Mouse (Mus musculus): ENCODE measurements around the gene Gm10644. TPM values are rescaled to one million over a fixed set of nuclear protein-coding genes. Genes with fewer than 3 reads are reported as not detected.
A peak's percentile ranks its signal among the peaks of the same experiment; 100 is the strongest.

Gm10644 gene
- polyA plus RNA-seq, 1 experiment from 2014 or later: 1.1 TPM

- Histone ChIP-seq H3K9me3 (no peaks in the 10 kb centered on the region), H3K4me3 (no peak overlapping the region), H3K36me3 (peaks cover 57% of the 10 kb centered on the region), H3K4me1 (replicated peaks) (no peaks in the 10 kb centered on the region), H3K9ac (no peak overlapping the region), H3K27me3 (no peaks in the 10 kb centered on the region), H3K4me2 (no peak overlapping the region), H3K27ac (replicated peaks) (no peak overlapping the region)
- no peak; the same call in 1 of the 2 replicates for ATAC-seq (ENCODE audit: low FRiP score, low read depth)
- WGBS: 74% methylated on average over 3 of the region's 3 CpGs
These were observed 33.4 kb downstream of the Gm10644 start for GRCm38 (mm10) chr8:83921558-83921957.

GRCm38 (mm10) chr8:83917566-83917965 lies 37.4 kb downstream of the Gm10644 start:
- no peak for ATAC-seq (ENCODE audit: low FRiP score, low read depth)
- H3K4me1 ChIP-seq (replicated peaks): peaks cover 17% of the 10 kb centered on the region
- WGBS: 74% methylated on average over 6 of the region's 6 CpGs
- H3K9me3 ChIP-seq: no peaks in the 10 kb centered on the region
- no peak overlapping the region for H3K4me3 ChIP-seq
- H3K27me3 ChIP-seq: no peaks in the 10 kb centered on the region
- H3K9ac ChIP-seq: no peak overlapping the region
- no peak overlapping the region for H3K27ac ChIP-seq (replicated peaks)
- no peak overlapping the region for H3K4me2 ChIP-seq
- H3K36me3 ChIP-seq: peaks cover 28% of the 10 kb centered on the region

GRCm38 (mm10) chr8:83916015-83916414 lies 39.0 kb downstream of the Gm10644 start:
- Histone ChIP-seq H3K27ac (replicated peaks) (no peak overlapping the region), H3K4me2 (no peak overlapping the region), H3K36me3 (peaks cover 19% of the 10 kb centered on the region), H3K27me3 (no peaks in the 10 kb centered on the region), H3K9ac (no peak overlapping the region), H3K4me3 (no peak overlapping the region), H3K4me1 (replicated peaks) (peaks cover 23% of the 10 kb centered on the region), H3K9me3 (no peaks in the 10 kb centered on the region)
- no peak for ATAC-seq (ENCODE audit: low FRiP score, low read depth)
- WGBS: 68% methylated on average over 5 of the region's 5 CpGs

GRCm38 (mm10) chr8:83914860-83915259 lies 40.1 kb downstream of the Gm10644 start:
- H3K27ac ChIP-seq (replicated peaks): no peak overlapping the region
- WGBS: 63% methylated on average over 5 of the region's 5 CpGs
- peaks cover 23% of the 10 kb centered on the region for H3K4me1 ChIP-seq (replicated peaks)
- no peak overlapping the region for H3K4me2 ChIP-seq
- no peak overlapping the region for H3K4me3 ChIP-seq
- no peaks in the 10 kb centered on the region for H3K9me3 ChIP-seq
- H3K36me3 ChIP-seq: peaks cover 8% of the 10 kb centered on the region
- H3K27me3 ChIP-seq: no peaks in the 10 kb centered on the region
- no peak overlapping the region for H3K9ac ChIP-seq
- peak; percentile 10; the same call in 1 of the 2 replicates for ATAC-seq (ENCODE audit: low FRiP score, low read depth)

- no peak for ATAC-seq (ENCODE audit: low FRiP score, low read depth)
- no peaks in the 10 kb centered on the region for H3K27me3 ChIP-seq
- no peaks in the 10 kb centered on the region for H3K9me3 ChIP-seq
- no peak overlapping the region for H3K9ac ChIP-seq
- no peak overlapping the region for H3K27ac ChIP-seq (replicated peaks)
- H3K4me1 ChIP-seq (replicated peaks): peaks cover 29% of the 10 kb centered on the region
- 93% methylated on average over 3 of the region's 3 CpGs for WGBS
- H3K4me3 ChIP-seq: no peak overlapping the region
- H3K36me3 ChIP-seq: peaks cover 2% of the 10 kb centered on the region
- no peak overlapping the region for H3K4me2 ChIP-seq
These were observed 40.8 kb downstream of the Gm10644 start for GRCm38 (mm10) chr8:83914232-83914631.

- no peak for ATAC-seq (ENCODE audit: low FRiP score, low read depth)
- H3K27ac ChIP-seq (replicated peaks): no peak overlapping the region
- H3K4me1 ChIP-seq (replicated peaks): peaks cover 45% of the 10 kb centered on the region
- no peak overlapping the region for H3K4me2 ChIP-seq
- H3K9me3 ChIP-seq: no peaks in the 10 kb centered on the region
- H3K4me3 ChIP-seq: no peak overlapping the region
- H3K27me3 ChIP-seq: no peaks in the 10 kb centered on the region
- H3K36me3 ChIP-seq: no peaks in the 10 kb centered on the region
- WGBS: 80% methylated on average over 5 of the region's 5 CpGs
- no peak overlapping the region for H3K9ac ChIP-seq
These were observed 42.9 kb downstream of the Gm10644 start for GRCm38 (mm10) chr8:83911809-83912731.

- H3K4me1 ChIP-seq (replicated peaks): peaks cover 50% of the 10 kb centered on the region
- H3K4me2 ChIP-seq: no peak overlapping the region
- WGBS: 40% methylated on average over 8 of the region's 8 CpGs
- no peaks in the 10 kb centered on the region for H3K9me3 ChIP-seq
- H3K27me3 ChIP-seq: no peaks in the 10 kb centered on the region
- H3K36me3 ChIP-seq: no peaks in the 10 kb centered on the region
- no peak for ATAC-seq (ENCODE audit: low FRiP score, low read depth)
- H3K4me3 ChIP-seq: no peak overlapping the region
- no peak overlapping the region for H3K9ac ChIP-seq
- no peak overlapping the region for H3K27ac ChIP-seq (replicated peaks)
These were observed 45.7 kb downstream of the Gm10644 start for GRCm38 (mm10) chr8:83909311-83909710.

- Histone ChIP-seq H3K9ac (no peak overlapping the region), H3K36me3 (no peaks in the 10 kb centered on the region), H3K4me1 (replicated peaks) (peaks cover 51% of the 10 kb centered on the region), H3K27ac (replicated peaks) (no peak overlapping the region), H3K9me3 (no peaks in the 10 kb centered on the region), H3K4me2 (no peak overlapping the region), H3K27me3 (no peaks in the 10 kb centered on the region), H3K4me3 (no peak overlapping the region)
- 75% methylated on average over 6 of the region's 6 CpGs for WGBS
- ATAC-seq (ENCODE audit: low FRiP score, low read depth): no peak
These were observed 46.4 kb downstream of the Gm10644 start for GRCm38 (mm10) chr8:83908583-83908982.

GRCm38 (mm10) chr8:83902961-83903666 lies 51.9 kb downstream of the Gm10644 start:
- H3K27ac ChIP-seq (replicated peaks): 0 out of 2 replicates have a peak overlapping the region, but pooled peaks have one; percentile 6
- ATAC-seq (ENCODE audit: low FRiP score, low read depth): no peak
- peaks cover 58% of the 10 kb centered on the region for H3K4me1 ChIP-seq (replicated peaks)
- no peaks in the 10 kb centered on the region for H3K9me3 ChIP-seq
- peak overlapping the region; percentile 80 for H3K4me2 ChIP-seq
- WGBS: 11% methylated on average over 12 of the region's 13 CpGs
- peak overlapping the region; percentile 98; the same call in 1 of the 2 replicates for H3K9ac ChIP-seq
- H3K27me3 ChIP-seq: no peaks in the 10 kb centered on the region
- no peaks in the 10 kb centered on the region for H3K36me3 ChIP-seq
- peak overlapping the region; percentile 97 for H3K4me3 ChIP-seq

- Histone ChIP-seq H3K4me2 (peak overlapping the region; percentile 80), H3K27me3 (no peaks in the 10 kb centered on the region), H3K27ac (replicated peaks) (peak overlapping the region; percentile 100), H3K9me3 (no peaks in the 10 kb centered on the region), H3K9ac (peak overlapping the region; percentile 98), H3K4me1 (replicated peaks) (peaks cover 59% of the 10 kb centered on the region), H3K36me3 (no peaks in the 10 kb centered on the region), H3K4me3 (peak overlapping the region; percentile 97)
- WGBS: 12% methylated on average over 13 of the region's 14 CpGs
- ATAC-seq (ENCODE audit: low FRiP score, low read depth): no peak
These were observed 53.2 kb downstream of the Gm10644 start for GRCm38 (mm10) chr8:83901566-83902485.

GRCm38 (mm10) chr8:83900957-83901270 lies 54.1 kb downstream of the Gm10644 start:
- Histone ChIP-seq H3K9ac (peak overlapping the region; percentile 98), H3K4me3 (peak overlapping the region; percentile 97), H3K27ac (replicated peaks) (peak overlapping the region; percentile 100), H3K4me1 (replicated peaks) (peaks cover 54% of the 10 kb centered on the region), H3K4me2 (peak overlapping the region; percentile 80), H3K36me3 (no peaks in the 10 kb centered on the region), H3K9me3 (no peaks in the 10 kb centered on the region), H3K27me3 (no peaks in the 10 kb centered on the region)
- no peak for ATAC-seq (ENCODE audit: low FRiP score, low read depth)
- under 1% methylated on average over 38 of the region's 40 CpGs for WGBS
